Mouse (Mus musculus) stomach, embryonic 15.5 days (tissue): ENCODE measurements at regions not wholly inside any gene's neighbourhood (a gene's known extent, or its start where the extent isn't known, plus 50 kb on each side); places are given as distances from the start of the nearest gene placed in this dataset.
A peak's percentile ranks its signal among the peaks of the same experiment; 100 is the strongest.

ENCODE experiments used
- ATAC-seq: fragments of 200-750 bp; cut with Nextera tagmentation; 2 replicates; pipeline ENCODE4 v1.8.0; 2017; ENCODE audit warnings: low read depth, moderate number of reproducible peaks, moderate TSS enrichment; ENCODE audit not compliant: insufficient read depth, low FRiP score
- H3K27ac ChIP-seq: fragments of 300-500 bp; sonication (generic); 2 replicates; pipeline ENCODE4 v1.5.1; 2015; ENCODE audit warnings: mild to moderate bottlenecking, inconsistent platforms
- H3K27me3 ChIP-seq: fragments of 300-500 bp; sonication (generic); replicated peaks from 2 replicates; pipeline ENCODE4 v1.6.1; 2015; ENCODE audit warnings: inconsistent platforms
- H3K36me3 ChIP-seq: fragments of 300-500 bp; sonication (generic); 2 replicates; pipeline ENCODE4 v1.6.1; 2015; ENCODE audit warnings: inconsistent platforms
- H3K4me1 ChIP-seq: fragments of 300-500 bp; sonication (generic); 2 replicates; pipeline ENCODE4 v1.6.1; 2015; ENCODE audit warnings: inconsistent platforms
- H3K4me2 ChIP-seq: fragments of 300-500 bp; sonication (generic); 2 replicates; pipeline ENCODE4 v1.6.1; 2015; ENCODE audit warnings: mild to moderate bottlenecking, inconsistent platforms
- H3K4me3 ChIP-seq: fragments of 300-500 bp; sonication (generic); replicated peaks from 2 replicates; pipeline ENCODE4 v1.5.1; 2015; ENCODE audit warnings: inconsistent platforms
- H3K9ac ChIP-seq: fragments of 300-500 bp; sonication (generic); 2 replicates; pipeline ENCODE4 v1.6.1; 2015; ENCODE audit warnings: inconsistent platforms
- H3K9me3 ChIP-seq: fragments of 300-500 bp; sonication (generic); 2 replicates; pipeline ENCODE4 v1.6.1; 2016; ENCODE audit warnings: inconsistent platforms
- WGBS: fragments of 180-500 bp; shearing (Covaris S2); methylation state at CpG from one replicate; pipeline ENCODE4 v1.1.7; 2015; 5-methylcytosine and 5-hydroxymethylcytosine counted together

GRCm38 (mm10) chr7:37180416-37180815, 482.5 kb downstream of the Tshz3 start:
- no peak overlapping the region for H3K9ac ChIP-seq
- H3K27me3 ChIP-seq, result no peaks in the 10 kb centered on the region
- H3K4me3 ChIP-seq, result no peak overlapping the region
- H3K27ac ChIP-seq, result no peak overlapping the region
- WGBS, result 43% methylated on average over 13 of the region's 13 CpGs
- H3K36me3 ChIP-seq, result no peaks in the 10 kb centered on the region
- no peaks in the 10 kb centered on the region for H3K9me3 ChIP-seq
- H3K4me2 ChIP-seq, result no peak overlapping the region
- ATAC-seq, result no peak
- peaks cover 4% of the 10 kb centered on the region; the same call in 1 of the 2 replicates for H3K4me1 ChIP-seq

- Histone ChIP-seq H3K36me3 (no peaks in the 10 kb centered on the region), H3K9ac (no peak overlapping the region), H3K27ac (no peak overlapping the region), H3K27me3 (no peaks in the 10 kb centered on the region), H3K4me2 (no peak overlapping the region), H3K4me1 (peaks cover 4% of the 10 kb centered on the region; the same call in 1 of the 2 replicates), H3K4me3 (no peak overlapping the region), H3K9me3 (no peaks in the 10 kb centered on the region)
- ATAC-seq, result no peak
- 62% methylated on average over 4 of the region's 4 CpGs for WGBS
Observed at GRCm38 (mm10) chr7:37181109-37181508, 483.2 kb downstream of the Tshz3 start.

GRCm38 (mm10) chr7:37192536-37192935, 494.6 kb downstream of the Tshz3 start:
- H3K27me3 ChIP-seq, result no peaks in the 10 kb centered on the region
- no peak overlapping the region for H3K4me3 ChIP-seq
- no peak for ATAC-seq
- no peaks in the 10 kb centered on the region for H3K9me3 ChIP-seq
- H3K36me3 ChIP-seq, result no peaks in the 10 kb centered on the region
- H3K4me1 ChIP-seq, result no peaks in the 10 kb centered on the region
- no peak overlapping the region for H3K9ac ChIP-seq
- no peak overlapping the region for H3K27ac ChIP-seq
- 24% methylated on average over 2 of the region's 2 CpGs for WGBS
- H3K4me2 ChIP-seq, result no peak overlapping the region

DNA sequence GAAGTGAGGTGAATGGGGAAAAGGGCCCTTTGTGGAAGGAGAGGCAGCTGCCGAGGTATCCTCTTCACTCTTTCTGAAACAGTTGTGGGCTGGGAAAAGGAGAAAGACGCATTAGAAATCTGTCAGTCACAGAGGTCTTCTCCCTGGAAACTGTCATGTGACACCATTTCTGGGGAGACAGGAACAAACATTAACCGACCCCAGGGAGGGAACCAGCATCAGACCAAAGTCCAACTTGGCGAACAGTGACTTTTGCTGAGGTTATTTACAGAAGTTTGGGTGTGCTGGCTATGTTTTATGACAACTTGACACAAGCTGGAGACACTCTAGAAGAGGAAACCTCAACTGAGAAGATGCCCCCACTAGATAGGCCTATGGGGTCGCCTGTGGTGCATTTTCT, 506.9 kb downstream of the Tshz3 start:
- 59% methylated on average over 5 of the region's 5 CpGs for WGBS
- Histone ChIP-seq H3K27ac (no peak overlapping the region), H3K4me1 (no peaks in the 10 kb centered on the region), H3K4me3 (no peak overlapping the region), H3K27me3 (no peaks in the 10 kb centered on the region), H3K9ac (no peak overlapping the region), H3K4me2 (no peak overlapping the region), H3K36me3 (no peaks in the 10 kb centered on the region), H3K9me3 (no peaks in the 10 kb centered on the region)
- ATAC-seq, result no peak

GRCm38 (mm10) chr7:37208305-37208704, 510.4 kb downstream of the Tshz3 start:
- Histone ChIP-seq H3K4me3 (no peak overlapping the region), H3K9ac (no peak overlapping the region), H3K9me3 (no peaks in the 10 kb centered on the region), H3K4me1 (0 out of 2 replicates have a peak, but pooled peaks cover 2% of the 10 kb centered on the region), H3K36me3 (no peaks in the 10 kb centered on the region), H3K27ac (no peak overlapping the region), H3K27me3 (no peaks in the 10 kb centered on the region), H3K4me2 (no peak overlapping the region)
- no peak for ATAC-seq
- 77% methylated on average over 7 of the region's 7 CpGs for WGBS

GRCm38 (mm10) chr7:37213751-37214181, 515.8 kb downstream of the Tshz3 start:
- H3K36me3 ChIP-seq, result no peaks in the 10 kb centered on the region
- 0 out of 2 replicates have a peak, but pooled peaks cover 3% of the 10 kb centered on the region for H3K4me1 ChIP-seq
- 20% methylated on average over 3 of the region's 3 CpGs for whole genome bisulfite sequencing
- H3K9me3 ChIP-seq, result no peaks in the 10 kb centered on the region
- no peak overlapping the region for H3K4me3 ChIP-seq
- H3K27ac ChIP-seq, result no peak overlapping the region
- no peak for ATAC-seq
- H3K27me3 ChIP-seq, result no peaks in the 10 kb centered on the region
- peak overlapping the region; percentile 35 for H3K4me2 ChIP-seq
- no peak overlapping the region for H3K9ac ChIP-seq

DNA sequence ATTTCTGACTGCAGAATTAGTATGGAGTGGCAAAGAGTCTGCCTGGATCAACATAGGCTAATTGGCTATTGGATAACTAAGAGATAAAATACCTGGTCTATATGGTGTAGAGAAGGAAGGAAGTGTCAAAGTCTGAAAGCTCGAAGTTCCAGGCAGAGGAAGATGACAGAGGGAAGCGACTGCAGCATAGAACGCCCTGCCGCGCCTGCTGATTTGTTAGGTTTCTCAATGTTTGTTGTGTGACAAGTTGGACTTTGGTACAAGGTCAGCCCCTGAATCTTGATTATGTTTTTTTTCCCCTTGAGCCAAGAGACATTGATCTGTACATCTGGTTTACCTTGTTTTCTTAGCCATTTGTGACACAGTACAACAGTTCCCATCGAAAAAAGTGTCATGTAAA, 517.6 kb downstream of the Tshz3 start:
- H3K9ac ChIP-seq, result no peak overlapping the region
- 0 out of 2 replicates have a peak, but pooled peaks cover 3% of the 10 kb centered on the region for H3K4me1 ChIP-seq
- no peak overlapping the region for H3K27ac ChIP-seq
- H3K4me3 ChIP-seq, result no peak overlapping the region
- no peak overlapping the region for H3K4me2 ChIP-seq
- H3K27me3 ChIP-seq, result no peaks in the 10 kb centered on the region
- no peaks in the 10 kb centered on the region for H3K36me3 ChIP-seq
- ATAC-seq, result no peak
- H3K9me3 ChIP-seq, result no peaks in the 10 kb centered on the region
- 74% methylated on average over 6 of the region's 6 CpGs for whole genome bisulfite sequencing

DNA sequence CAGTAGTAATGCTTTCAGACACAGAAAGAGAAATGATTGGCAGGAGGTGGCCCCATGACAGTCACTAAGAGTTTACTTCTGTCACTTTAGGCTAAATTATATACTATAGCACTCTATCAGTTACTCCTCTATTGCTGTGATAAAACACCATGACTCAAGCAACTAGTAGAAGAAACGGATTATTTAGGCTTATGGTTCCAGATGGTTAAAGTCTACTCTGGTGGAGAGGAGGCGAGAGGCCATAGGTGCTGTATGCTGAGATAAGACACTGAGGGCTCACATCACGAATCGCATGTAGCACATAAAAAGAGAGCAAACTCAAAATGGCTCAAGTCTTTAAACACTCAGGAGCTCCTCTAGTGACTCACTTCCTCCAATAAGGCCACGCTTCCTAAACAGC, 522.6 kb downstream of the Tshz3 start:
- no peak for ATAC-seq
- no peaks in the 10 kb centered on the region for H3K27me3 ChIP-seq
- no peak overlapping the region for H3K27ac ChIP-seq
- H3K9ac ChIP-seq, result no peak overlapping the region
- no peak overlapping the region for H3K4me3 ChIP-seq
- H3K4me1 ChIP-seq, result no peaks in the 10 kb centered on the region
- no peaks in the 10 kb centered on the region for H3K9me3 ChIP-seq
- WGBS, result 87% methylated on average over 5 of the region's 5 CpGs
- no peak overlapping the region for H3K4me2 ChIP-seq
- no peaks in the 10 kb centered on the region for H3K36me3 ChIP-seq

- Histone ChIP-seq H3K9ac (no peak overlapping the region), H3K4me2 (no peak overlapping the region), H3K36me3 (no peaks in the 10 kb centered on the region), H3K27ac (no peak overlapping the region), H3K4me3 (no peak overlapping the region), H3K27me3 (no peaks in the 10 kb centered on the region), H3K9me3 (no peaks in the 10 kb centered on the region), H3K4me1 (no peaks in the 10 kb centered on the region)
- ATAC-seq, result no peak
- WGBS, result 68% methylated on average over 3 of the region's 3 CpGs
Observed at GRCm38 (mm10) chr7:37226423-37226822, 528.5 kb downstream of the Tshz3 start.

DNA sequence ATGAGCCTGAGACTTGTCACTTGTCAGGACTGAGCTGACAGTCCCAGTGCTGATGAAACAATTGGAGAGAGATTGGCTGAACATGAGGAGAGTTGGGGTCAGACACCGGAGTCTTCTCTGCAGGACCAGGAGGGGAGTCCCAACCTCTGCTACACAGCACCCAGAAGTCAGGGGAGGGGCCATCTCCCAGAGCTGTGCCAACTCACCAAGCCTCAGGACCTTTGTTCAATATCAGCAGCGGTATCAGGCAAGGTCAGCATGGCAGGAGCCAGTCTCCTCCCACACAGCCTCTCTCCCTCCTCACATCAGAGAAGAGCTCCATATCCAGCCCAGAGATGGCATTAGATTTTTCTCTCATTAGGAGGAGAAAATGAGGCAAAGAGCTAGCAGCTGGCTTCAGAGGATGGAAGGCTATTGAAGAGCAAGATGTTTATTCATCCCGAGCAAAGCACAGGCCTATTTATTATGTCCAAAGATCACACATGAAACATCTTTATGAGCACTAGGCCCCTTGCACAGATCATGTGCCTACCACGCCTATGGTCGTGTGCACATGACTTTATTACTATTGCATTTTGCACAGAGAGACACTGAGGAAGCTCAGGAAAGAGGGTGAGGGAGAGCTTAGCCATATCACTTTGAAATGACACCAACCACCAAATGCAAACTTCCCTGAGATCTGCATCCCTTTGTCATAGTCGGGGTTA, 532.9 kb downstream of the Tshz3 start:
- Histone ChIP-seq H3K4me2 (no peak overlapping the region), H3K9me3 (no peaks in the 10 kb centered on the region), H3K4me3 (no peak overlapping the region), H3K36me3 (no peaks in the 10 kb centered on the region), H3K27ac (no peak overlapping the region), H3K4me1 (no peaks in the 10 kb centered on the region), H3K9ac (no peak overlapping the region), H3K27me3 (no peaks in the 10 kb centered on the region)
- ATAC-seq, result no peak
- WGBS, result 84% methylated on average over 6 of the region's 6 CpGs

- Histone ChIP-seq H3K36me3 (no peaks in the 10 kb centered on the region), H3K4me3 (no peak overlapping the region), H3K4me1 (no peaks in the 10 kb centered on the region), H3K9me3 (no peaks in the 10 kb centered on the region), H3K27ac (no peak overlapping the region), H3K4me2 (no peak overlapping the region), H3K9ac (no peak overlapping the region), H3K27me3 (no peaks in the 10 kb centered on the region)
- WGBS, result 71% methylated on average over 6 of the region's 6 CpGs
- no peak for ATAC-seq
Observed at GRCm38 (mm10) chr7:37240832-37241231, 532.6 kb downstream of the Zfp536 start.

GRCm38 (mm10) chr7:37241781-37242180, 531.7 kb downstream of the Zfp536 start:
- no peak overlapping the region for H3K4me3 ChIP-seq
- ATAC-seq, result no peak
- no peaks in the 10 kb centered on the region for H3K4me1 ChIP-seq
- WGBS, result 60% methylated on average over 7 of the region's 7 CpGs
- no peaks in the 10 kb centered on the region for H3K27me3 ChIP-seq
- H3K27ac ChIP-seq, result no peak overlapping the region
- H3K36me3 ChIP-seq, result no peaks in the 10 kb centered on the region
- H3K4me2 ChIP-seq, result no peak overlapping the region
- H3K9ac ChIP-seq, result no peak overlapping the region
- no peaks in the 10 kb centered on the region for H3K9me3 ChIP-seq

DNA sequence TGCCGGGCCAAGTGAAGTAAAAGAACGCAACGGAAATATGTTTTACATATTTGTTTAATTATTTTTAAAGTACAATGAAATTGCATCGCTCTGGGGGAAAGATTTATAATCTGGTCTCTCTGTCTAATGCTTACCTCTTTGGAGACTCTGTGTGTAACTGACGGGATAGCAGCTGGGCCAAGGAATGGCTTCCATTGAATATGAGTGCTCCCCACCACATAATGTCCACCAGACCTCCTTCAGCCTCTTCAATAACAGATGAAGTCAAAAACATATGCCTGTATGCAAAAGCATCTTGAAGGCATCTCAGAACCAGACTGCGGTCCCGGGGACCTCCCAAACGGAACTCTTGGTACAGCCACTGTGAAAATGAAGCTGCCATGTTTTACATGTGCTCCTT, 531.0 kb downstream of the Zfp536 start:
- no peaks in the 10 kb centered on the region for H3K9me3 ChIP-seq
- H3K4me2 ChIP-seq, result no peak overlapping the region
- H3K36me3 ChIP-seq, result no peaks in the 10 kb centered on the region
- H3K4me1 ChIP-seq, result no peaks in the 10 kb centered on the region
- 84% methylated on average over 8 of the region's 8 CpGs for WGBS
- ATAC-seq, result no peak
- H3K27me3 ChIP-seq, result no peaks in the 10 kb centered on the region
- no peak overlapping the region for H3K27ac ChIP-seq
- H3K9ac ChIP-seq, result no peak overlapping the region
- no peak overlapping the region for H3K4me3 ChIP-seq
